Mouse (Mus musculus): Measurements from ENCODE around the gene Fbxl21. TPM values are rescaled to one million over a fixed set of nuclear protein-coding genes. Genes with fewer than 3 reads are reported as not detected.

The Fbxl21 gene
- polyA plus RNA-seq, 2 experiments, result 0.28 to 1.0 TPM

GRCm38 (mm10) chr13:56586046-56586445 lies 63.8 kb downstream of the Fbxl21 start:
- no peak for TF ChIP-seq EP300 (IDR thresholded peaks at IDR 0.05; ENCODE audit: low read depth)
- no peaks in the 10 kb centered on the region for H3K36me3 ChIP-seq (replicated peaks; ENCODE audit: control insufficient read depth, insufficient read depth, low read depth)
- no peak overlapping the region for H3K4me3 ChIP-seq (ENCODE audit: insufficient read depth in 1 of 2, low read depth in 2 of 2, low read length in 2 of 2)
- H3K4me2 ChIP-seq (ENCODE audit: low read depth), result no peak overlapping the region
- H3K9ac ChIP-seq (replicated peaks), result no peak overlapping the region
- DNase-seq (ENCODE audit: low read depth in 3 of 3, low spot score in 3 of 3), result no peak
- no peaks in the 10 kb centered on the region for H3K27me3 ChIP-seq (ENCODE audit: control insufficient read depth, insufficient read depth, low read length)
- peaks cover 0 to 2% of the 10 kb centered on the region in 2 experiments; a peak in 2 of 4 replicates for H3K4me1 ChIP-seq (replicated peaks; ENCODE audit: control insufficient read depth in 2 of 2, insufficient read depth in 2 of 2, low read length in 1 of 2)
- 42% methylated on average over 3 of the region's 3 CpGs for WGBS (ENCODE audit: insufficient replicate concordance)
- ATAC-seq (ENCODE audit: insufficient read depth), result no peak
- H3K9me3 ChIP-seq (ENCODE audit: control insufficient read depth, low read length), result no peaks in the 10 kb centered on the region
- no peak overlapping the region for H3K27ac ChIP-seq

Other genes starting within 250 kb of the Fbxl21 start
- 0.10 and 0.20 TPM in 2 replicates for gene Cxcl14, start 225.9 kb upstream of the Fbxl21 start, polyA plus RNA-seq (2012; rRNA removed)
- not detected in 2 replicates for gene Cxcl14, start 225.9 kb upstream of the Fbxl21 start, polyA plus RNA-seq (2014; fragmentation: Nextera tagmentation; extraction: Ambion mirVana)
- gene Gm3045, start 95.9 kb upstream of the Fbxl21 start, polyA plus RNA-seq (2012; rRNA removed), result not detected in 2 replicates
- gene Gm3045, start 95.9 kb upstream of the Fbxl21 start, polyA plus RNA-seq (2014; fragmentation: Nextera tagmentation; extraction: Ambion mirVana), result not detected in 2 replicates
- gene Slc25a48, start 84.1 kb upstream of the Fbxl21 start, polyA plus RNA-seq (2012; rRNA removed), result 0.67 and 0.74 TPM in 2 replicates
- 0.63 and 0.81 TPM in 2 replicates for gene Slc25a48, start 84.1 kb upstream of the Fbxl21 start, polyA plus RNA-seq (2014; fragmentation: Nextera tagmentation; extraction: Ambion mirVana)
- not detected in 2 replicates for gene Il9, start 40.2 kb upstream of the Fbxl21 start, polyA plus RNA-seq (2012; rRNA removed)
- gene Il9, start 40.2 kb upstream of the Fbxl21 start, polyA plus RNA-seq (2014; fragmentation: Nextera tagmentation; extraction: Ambion mirVana), result not detected in 2 replicates
- gene Lect2, start 26.0 kb downstream of the Fbxl21 start, polyA plus RNA-seq (2012; rRNA removed), result 22.5 and 29.8 TPM in 2 replicates
- 53.1 and 57.7 TPM in 2 replicates for gene Lect2, start 26.0 kb downstream of the Fbxl21 start, polyA plus RNA-seq (2014; fragmentation: Nextera tagmentation; extraction: Ambion mirVana)
- gene Tgfbi, start 87.1 kb downstream of the Fbxl21 start, polyA plus RNA-seq (2012; rRNA removed), result 5.0 and 6.1 TPM in 2 replicates
- 6.1 and 6.7 TPM in 2 replicates for gene Tgfbi, start 87.1 kb downstream of the Fbxl21 start, polyA plus RNA-seq (2014; fragmentation: Nextera tagmentation; extraction: Ambion mirVana)
- 4.1 and 5.0 TPM in 2 replicates for gene Smad5, start 180.5 kb downstream of the Fbxl21 start, polyA plus RNA-seq (2012; rRNA removed)
- 4.0 and 4.2 TPM in 2 replicates for gene Smad5, start 180.5 kb downstream of the Fbxl21 start, polyA plus RNA-seq (2014; fragmentation: Nextera tagmentation; extraction: Ambion mirVana)
- gene Gm45623, start 231.4 kb downstream of the Fbxl21 start, polyA plus RNA-seq (2012; rRNA removed), result not detected in 2 replicates
- gene Gm45623, start 231.4 kb downstream of the Fbxl21 start, polyA plus RNA-seq (2014; fragmentation: Nextera tagmentation; extraction: Ambion mirVana), result not detected in 2 replicates

Measured in liver, embryonic 14.5 days (tissue).